Mouse (Mus musculus) ES-Bruce4 (cell line): ENCODE measurements around the gene Il4.

Source experiments
- CTCF ChIP-seq: IDR thresholded peaks from one replicate; pipeline ENCODE4 v1.8.1; 2011; ENCODE audit warnings: low read depth, low read length
- EP300 ChIP-seq: IDR thresholded peaks from 2 replicates; pipeline ENCODE4 v1.6.1; 2011; ENCODE audit warnings: low read depth, low read length; ENCODE audit not compliant: insufficient read depth
- POLR2A ChIP-seq: IDR thresholded peaks from one replicate; pipeline ENCODE4 v1.8.1; 2011; ENCODE audit warnings: low read length; ENCODE audit not compliant: insufficient read depth

- TF ChIP-seq POLR2A = no peak
- TF ChIP-seq CTCF = no peak
- TF ChIP-seq EP300 = no peak
Observed at GRCm38 (mm10) chr11:53561986-53562385, 56.5 kb downstream of the Il4 start.
